Mouse (Mus musculus) MEL (cell line): ENCODE measurements around the gene Strada. TPM values are rescaled to one million over a fixed set of nuclear protein-coding genes. Genes with fewer than 3 reads are reported as not detected.

Experiments
- DNase-seq: peaks from one replicate; pipeline ENCODE4 v3.0.0; 2011; ENCODE audit warnings: low read depth, low spot score
- H3K27ac ChIP-seq: 2 replicates; pipeline ENCODE4 v1.5.1; 2012; ENCODE audit warnings: low read depth, mild to moderate bottlenecking, control low read depth, low read length, moderate library complexity; ENCODE audit not compliant: control insufficient read depth
- H3K27me3 ChIP-seq, 2 experiments: fragments of 150-350 bp in 1 of 2; sonication (generic) in 1 of 2; 2 replicates each; pipeline ENCODE4 v1.6.1; 2012; ENCODE audit warnings: low read length in 2 of 2, mild to moderate bottlenecking in 2 of 2, improper control_type of control experiment in 1 of 2, moderate library complexity in 1 of 2; ENCODE audit not compliant: insufficient read depth in 2 of 2, control insufficient read depth in 1 of 2
- H3K36me3 ChIP-seq, 2 experiments: 2 replicates each; pipeline ENCODE4 v1.6.1; 2012 to 2014; ENCODE audit warnings: low read length in 2 of 2, improper control_type of control experiment in 1 of 2, inconsistent platforms in 1 of 2, mild to moderate bottlenecking in 1 of 2; ENCODE audit not compliant: insufficient read depth in 2 of 2, control insufficient read depth in 1 of 2
- H3K4me1 ChIP-seq, 2 experiments: fragments of 150-350 bp in 1 of 2; sonication (generic) in 1 of 2; 2 replicates each; pipeline ENCODE4 v1.6.1; 2012; ENCODE audit warnings: low read length in 2 of 2, improper control_type of control experiment in 1 of 2, mild to moderate bottlenecking in 1 of 2; ENCODE audit not compliant: insufficient read depth in 2 of 2, control insufficient read depth in 1 of 2
- H3K4me3 ChIP-seq, 2 experiments: fragments of 150-350 bp in 1 of 2; sonication (generic) in 1 of 2; 2 replicates each; pipeline ENCODE4 v1.5.1; 2012; ENCODE audit warnings: low read depth in 2 of 2, low read length in 2 of 2, mild to moderate bottlenecking in 2 of 2, moderate library complexity in 2 of 2, control low read depth in 1 of 2, improper control_type of control experiment in 1 of 2; ENCODE audit not compliant: control insufficient read depth in 1 of 2, insufficient read depth in 1 of 2
- H3K79me2 ChIP-seq: 2 replicates; pipeline ENCODE4 v1.6.1; 2012; ENCODE audit warnings: mild to moderate bottlenecking, low read length, moderate library complexity; ENCODE audit not compliant: control insufficient read depth, poor library complexity, insufficient read depth
- H3K9ac ChIP-seq: 2 replicates; pipeline ENCODE4 v1.6.1; 2012; ENCODE audit warnings: low read depth, mild to moderate bottlenecking, control low read depth, low read length, moderate library complexity; ENCODE audit not compliant: control insufficient read depth, poor library complexity, severe bottlenecking
- H3K9me3 ChIP-seq: fragments of 150-350 bp; sonication (generic); replicated peaks from 2 replicates; pipeline ENCODE4 v1.6.1; 2012; ENCODE audit warnings: mild to moderate bottlenecking, low read length, improper control_type of control experiment, moderate library complexity; ENCODE audit not compliant: insufficient read depth
- CHD1 ChIP-seq: IDR thresholded peaks from 2 replicates; pipeline ENCODE4 v1.6.1; 2012; ENCODE audit warnings: low read depth, mild to moderate bottlenecking, inconsistent platforms, low read length, improper control_type of control experiment
- CHD2 ChIP-seq: IDR thresholded peaks from 2 replicates; pipeline ENCODE4 v1.6.1; 2011; ENCODE audit warnings: low read length, improper control_type of control experiment
- CTCF ChIP-seq, 3 experiments: IDR thresholded peaks in 2 of 3; conservative IDR thresholded peaks in 1 of 3; 2 replicates each; pipeline ENCODE4 v1.5.1; 2011 to 2012; ENCODE audit warnings: low read length in 3 of 3, low read depth in 2 of 3, mild to moderate bottlenecking in 2 of 3, improper control_type of control experiment in 1 of 3, inconsistent platforms in 1 of 3, mixed read lengths in 1 of 3, moderate library complexity in 1 of 3; ENCODE audit not compliant: control insufficient read depth in 1 of 3, insufficient read depth in 1 of 3, poor library complexity in 1 of 3, severe bottlenecking in 1 of 3
- E2F4 ChIP-seq: IDR thresholded peaks from 2 replicates; pipeline ENCODE4 v1.6.1; 2011; ENCODE audit warnings: low read depth, low read length, improper control_type of control experiment, borderline replicate concordance
- ELF1 ChIP-seq: IDR thresholded peaks from 2 replicates; pipeline ENCODE4 v1.6.1; 2014; ENCODE audit warnings: low read depth, mild to moderate bottlenecking, inconsistent platforms, low read length, improper control_type of control experiment, moderate library complexity
- EP300 ChIP-seq, 2 experiments: IDR thresholded peaks; 2 replicates each; pipeline ENCODE4 v1.6.1; 2011; ENCODE audit warnings: improper control_type of control experiment in 2 of 2, low read length in 2 of 2, low read depth in 1 of 2, mild to moderate bottlenecking in 1 of 2
- ETS1 ChIP-seq: IDR thresholded peaks from 2 replicates; pipeline ENCODE4 v1.6.1; 2012; ENCODE audit warnings: low read depth, mild to moderate bottlenecking, inconsistent platforms, low read length, improper control_type of control experiment, moderate library complexity
- GABPA ChIP-seq: IDR thresholded peaks from 2 replicates; pipeline ENCODE4 v1.6.1; 2012; ENCODE audit warnings: low read depth, mild to moderate bottlenecking, inconsistent platforms, low read length, improper control_type of control experiment, moderate library complexity
- GATA1 ChIP-seq: IDR thresholded peaks from 2 replicates; pipeline ENCODE4 v1.6.1; 2011; ENCODE audit warnings: low read depth, low read length, improper control_type of control experiment
- HCFC1 ChIP-seq: IDR thresholded peaks from 2 replicates; pipeline ENCODE4 v1.6.1; 2012; ENCODE audit warnings: low read depth, mild to moderate bottlenecking, inconsistent platforms, low read length, improper control_type of control experiment, moderate library complexity
- JUND ChIP-seq: IDR thresholded peaks from 2 replicates; pipeline ENCODE4 v1.6.1; 2011; ENCODE audit warnings: low read depth, mild to moderate bottlenecking, improper control_type of control experiment, low read length
- KAT2A ChIP-seq: conservative IDR thresholded peaks from 2 replicates; pipeline ENCODE4 v1.6.1; 2012; ENCODE audit warnings: low read depth, low read length, improper control_type of control experiment, inconsistent platforms
- MAFK ChIP-seq: IDR thresholded peaks from 2 replicates; pipeline ENCODE4 v1.6.1; 2011; ENCODE audit warnings: low read depth, mild to moderate bottlenecking, low read length, improper control_type of control experiment, borderline replicate concordance
- MAX ChIP-seq: IDR thresholded peaks from 2 replicates; pipeline ENCODE4 v1.6.1; 2011; ENCODE audit warnings: low read length, improper control_type of control experiment
- MAZ ChIP-seq: IDR thresholded peaks from 2 replicates; pipeline ENCODE4 v1.6.1; 2012; ENCODE audit warnings: low read depth, mild to moderate bottlenecking, inconsistent platforms, low read length, improper control_type of control experiment
- MXI1 ChIP-seq: IDR thresholded peaks from 2 replicates; pipeline ENCODE4 v1.6.1; 2011; ENCODE audit warnings: mild to moderate bottlenecking, low read depth, low read length, improper control_type of control experiment
- MYB ChIP-seq: IDR thresholded peaks from 2 replicates; pipeline ENCODE4 v1.6.1; 2011; ENCODE audit warnings: mild to moderate bottlenecking, low read depth, low read length, improper control_type of control experiment
- MYC ChIP-seq: IDR thresholded peaks from 2 replicates; pipeline ENCODE4 v1.6.1; 2011; ENCODE audit warnings: low read depth, mild to moderate bottlenecking, low read length, improper control_type of control experiment, moderate library complexity
- NELFE ChIP-seq: IDR thresholded peaks from 2 replicates; pipeline ENCODE4 v1.6.1; 2011; ENCODE audit warnings: low read depth, low read length, improper control_type of control experiment
- NRF1 ChIP-seq: IDR thresholded peaks from 2 replicates; pipeline ENCODE4 v1.6.1; 2014; ENCODE audit warnings: low read depth, mild to moderate bottlenecking, inconsistent platforms, low read length, improper control_type of control experiment, moderate library complexity; ENCODE audit not compliant: poor library complexity, insufficient read depth, severe bottlenecking
- POLR2A ChIP-seq, 2 experiments: IDR thresholded peaks; 2 replicates each; pipeline ENCODE4 v1.6.1; 2011 to 2012; ENCODE audit warnings: low read length in 2 of 2, mild to moderate bottlenecking in 2 of 2, control low read depth in 1 of 2, improper control_type of control experiment in 1 of 2, low read depth in 1 of 2, moderate library complexity in 1 of 2; ENCODE audit not compliant: control insufficient read depth in 1 of 2, insufficient read depth in 1 of 2, poor library complexity in 1 of 2
- POLR2AphosphoS2 ChIP-seq: IDR thresholded peaks from 2 replicates; pipeline ENCODE4 v1.6.1; 2011; ENCODE audit warnings: low read length, improper control_type of control experiment
- POLR2AphosphoS5 ChIP-seq: IDR thresholded peaks from 2 replicates; pipeline ENCODE4 v1.6.1; 2012; ENCODE audit warnings: low read depth, borderline replicate concordance, mild to moderate bottlenecking, inconsistent platforms, low read length, moderate library complexity, mixed read lengths
- RAD21 ChIP-seq: IDR thresholded peaks from 2 replicates; pipeline ENCODE4 v1.6.1; 2011; ENCODE audit warnings: mild to moderate bottlenecking, low read depth, low read length, improper control_type of control experiment
- RCOR1 ChIP-seq: IDR thresholded peaks from 2 replicates; pipeline ENCODE4 v1.6.1; 2012; ENCODE audit warnings: low read depth, mild to moderate bottlenecking, inconsistent platforms, low read length, improper control_type of control experiment
- SIN3A ChIP-seq: IDR thresholded peaks from 2 replicates; pipeline ENCODE4 v1.6.1; 2012; ENCODE audit warnings: low read length, improper control_type of control experiment, inconsistent platforms
- TBP ChIP-seq: IDR thresholded peaks from 2 replicates; pipeline ENCODE4 v1.8.0; 2011; ENCODE audit warnings: low read depth, low read length, improper control_type of control experiment
- TCF12 ChIP-seq: IDR thresholded peaks from 2 replicates; pipeline ENCODE4 v1.6.1; 2014; ENCODE audit warnings: low read depth, mild to moderate bottlenecking, inconsistent platforms, low read length, improper control_type of control experiment, moderate library complexity
- UBTF ChIP-seq: IDR thresholded peaks from 2 replicates; pipeline ENCODE4 v1.6.1; 2012; ENCODE audit warnings: low read depth, mild to moderate bottlenecking, inconsistent platforms, low read length, improper control_type of control experiment, moderate library complexity, borderline replicate concordance; ENCODE audit not compliant: insufficient read depth
- USF1 ChIP-seq: IDR thresholded peaks from 2 replicates; pipeline ENCODE4 v1.6.1; 2014; ENCODE audit warnings: low read depth, mild to moderate bottlenecking, inconsistent platforms, low read length, improper control_type of control experiment, moderate library complexity
- USF2 ChIP-seq, 2 experiments: IDR thresholded peaks; 2 replicates each; pipeline ENCODE4 v1.6.1; 2011 to 2012; ENCODE audit warnings: improper control_type of control experiment in 2 of 2, low read length in 2 of 2, borderline replicate concordance in 1 of 2, inconsistent platforms in 1 of 2, low read depth in 1 of 2, mild to moderate bottlenecking in 1 of 2; ENCODE audit not compliant: insufficient read depth in 1 of 2
- ZC3H11A ChIP-seq: IDR thresholded peaks from 2 replicates; pipeline ENCODE4 v1.6.1; 2012; ENCODE audit warnings: low read depth, mild to moderate bottlenecking, inconsistent platforms, low read length, improper control_type of control experiment
- ZKSCAN1 ChIP-seq: IDR thresholded peaks from 2 replicates; pipeline ENCODE4 v1.6.1; 2012; ENCODE audit warnings: low read depth, mild to moderate bottlenecking, inconsistent platforms, low read length, improper control_type of control experiment, moderate library complexity
- ZMIZ1 ChIP-seq: IDR thresholded peaks from 2 replicates; pipeline ENCODE4 v1.6.1; 2012; ENCODE audit warnings: low read depth, mild to moderate bottlenecking, inconsistent platforms, low read length, improper control_type of control experiment, moderate library complexity
- ZNF384 ChIP-seq: IDR thresholded peaks from 2 replicates; pipeline ENCODE4 v1.6.1; 2012; ENCODE audit warnings: low read depth, mild to moderate bottlenecking, inconsistent platforms, low read length, improper control_type of control experiment
- polyA plus RNA-seq, 2 experiments: library from polyadenylated mRNA; stranded (reverse) in 1 of 2; unstranded in 1 of 2; fragments of >175 nt in 1 of 2; fragments of >200 nt in 1 of 2; gene quantifications; 2 replicates each; pipeline versions ENCODE4 v1.2.1 to v1.2.4; 2012; ENCODE audit warnings: low replicate concordance in 2 of 2, low read depth in 1 of 2; ENCODE audit not compliant: insufficient read length in 2 of 2, insufficient read depth in 1 of 2, missing spikeins in 1 of 2
- total RNA-seq: library from RNA; depleted of rRNA; stranded (reverse); fragments of 300-350 nt; gene quantifications from 2 replicates; pipeline ENCODE4 v1.2.3, GENCODE M21; 2012

Strada gene
- total and polyA plus RNA-seq, 3 experiments: 25.5 to 39.8 TPM; not detected in 1

- peak; percentile 77 for DNase-seq
- Histone ChIP-seq H3K79me2 (no peaks in the 10 kb centered on the region), H3K9ac (peak overlapping the region; percentile 11; the same call in 1 of the 2 replicates), H3K36me3 (peaks cover 33 to 47% of the 10 kb centered on the region in 2 experiments), H3K27ac (peak overlapping the region; percentile 63), H3K27me3 (no peaks in the 10 kb centered on the region), H3K4me1 (peaks cover 32 to 35% of the 10 kb centered on the region in 2 experiments), H3K9me3 (no peaks in the 10 kb centered on the region), H3K4me3 (no peak overlapping the region)
- TF ChIP-seq GABPA (no peak), JUND (no peak), E2F4 (no peak), TCF12 (peak; percentile 96), POLR2A (IDR thresholded peaks at IDR 0.05; ENCODE audit: control insufficient read depth in 1 of 2, insufficient read depth in 1 of 2, low read depth in 1 of 2, low read length in 2 of 2, poor library complexity in 1 of 2) (no peak), MAZ (peak; percentile 48; the same call in 1 of the 2 replicates), UBTF (no peak), CHD1 (0 out of 2 replicates have a peak, but pooled peaks have one; percentile 64), POLR2AphosphoS5 (no peak), SIN3A (peak; percentile 95), ZNF384 (0 out of 2 replicates have a peak, but pooled peaks have one; percentile 28), MYB (peak; percentile 74), NELFE (no peak), ZKSCAN1 (no peak; the same call in 1 of the 2 replicates), TBP (peak; percentile 28; the same call in 1 of the 2 replicates), MXI1 (peak; percentile 83), ZC3H11A (no peak; the same call in 1 of the 2 replicates), RCOR1 (peak; percentile 99), GATA1 (peak; percentile 98), RAD21 (no peak), CHD2 (0 out of 2 replicates have a peak, but pooled peaks have one; percentile 14), CTCF (IDR thresholded peaks at IDR 0.05 in 2 of 3, conservative IDR thresholded peaks at IDR 0.05 in 1 of 3; ENCODE audit: control insufficient read depth in 1 of 3, insufficient read depth in 1 of 3, low read depth in 2 of 3, low read length in 3 of 3, poor library complexity in 1 of 3, severe bottlenecking in 1 of 3) (no peak), USF2 (IDR thresholded peaks at IDR 0.05; ENCODE audit: borderline replicate concordance in 1 of 2, insufficient read depth in 1 of 2, low read depth in 1 of 2, low read length in 2 of 2) (no peak), MAX (peak; percentile 54), POLR2AphosphoS2 (peak; percentile 15; the same call in 1 of the 2 replicates), MYC (0 out of 2 replicates have a peak, but pooled peaks have one; percentile 27), ZMIZ1 (0 out of 2 replicates have a peak, but pooled peaks have one; percentile 51), MAFK (peak; percentile 66; the same call in 1 of the 2 replicates), EP300 (IDR thresholded peaks at IDR 0.05; ENCODE audit: low read depth in 1 of 2, low read length in 2 of 2) (peak; percentile 96 to 97), KAT2A (no peak), ELF1 (peak; percentile 17; the same call in 1 of the 2 replicates), USF1 (0 out of 2 replicates have a peak, but pooled peaks have one; percentile 9), ETS1 (peak; percentile 92), HCFC1 (peak; percentile 58), NRF1 (no peak)
Measured at GRCm38 (mm10) chr11:106201337-106202122, 438 bp downstream of the Strada start.
